Mouse (Mus musculus) left cerebral cortex, adult 18-20 months (tissue): Measurements from ENCODE around the gene Ctf1. TPM values are rescaled to one million over a fixed set of nuclear protein-coding genes. Genes with fewer than 3 reads are reported as not detected.
"Not testable (repeated sequence)": the region's sequence is repeated elsewhere in the genome, so short reads cannot be mapped to it uniquely, and the experiment has no call there.

ENCODE experiments used
- DNase-seq, 2 experiments: peaks; one replicate each; pipeline ENCODE4 v3.0.0; 2021 to 2022; ENCODE audit warnings: low spot score in 2 of 2, mixed read lengths in 1 of 2
- total RNA-seq, 2 experiments: library from RNA; stranded (reverse); gene quantifications; 2 replicates each; pipeline ENCODE4 v1.2.3; 2021

Gene Ctf1
- total RNA-seq, 2 experiments from 2014 or later, result 2.7 to 4.4 TPM

- peak; percentile 36 to 41 for DNase-seq
Measured at GRCm38 (mm10) chr7:127691221-127691989, 21.1 kb upstream of the Ctf1 start.

- no peak for DNase-seq
Measured at GRCm38 (mm10) chr7:127693290-127693689, 19.2 kb upstream of the Ctf1 start.

GRCm38 (mm10) chr7:127693730-127694129, 18.8 kb upstream of the Ctf1 start:
- DNase-seq, result not testable (repeated sequence)

- DNase-seq, result no peak
Measured at GRCm38 (mm10) chr7:127698986-127699385, 13.6 kb upstream of the Ctf1 start.

GRCm38 (mm10) chr7:127700712-127701331, 11.7 kb upstream of the Ctf1 start:
- no peak for DNase-seq

GRCm38 (mm10) chr7:127703561-127704178, 8.9 kb upstream of the Ctf1 start:
- no peak for DNase-seq

GRCm38 (mm10) chr7:127704598-127704997, 7.9 kb upstream of the Ctf1 start:
- no peak for DNase-seq

GRCm38 (mm10) chr7:127705706-127706105, 6.8 kb upstream of the Ctf1 start:
- no peak for DNase-seq

- DNase-seq, result no peak
Measured at GRCm38 (mm10) chr7:127707045-127707956, 5.2 kb upstream of the Ctf1 start.

GRCm38 (mm10) chr7:127707957-127708206, 4.7 kb upstream of the Ctf1 start:
- DNase-seq, result no peak

GRCm38 (mm10) chr7:127708207-127709078, 4.1 kb upstream of the Ctf1 start, which contains the start of gene Bcl7c:
Gene Bcl7c, minus strand, starts transcription at chr7:127708933.
- peak; percentile 77 to 90 for DNase-seq

- DNase-seq, result no peak
Measured at GRCm38 (mm10) chr7:127709261-127709979, 3.1 kb upstream of the Ctf1 start.

GRCm38 (mm10) chr7:127711031-127711430, 1.5 kb upstream of the Ctf1 start:
- no peak for DNase-seq

GRCm38 (mm10) chr7:127711456-127711855, 1.1 kb upstream of the Ctf1 start:
- no peak for DNase-seq

- DNase-seq, result no peak
Measured at GRCm38 (mm10) chr7:127714816-127715215, 2.3 kb downstream of the Ctf1 start.

GRCm38 (mm10) chr7:127716992-127717391, 4.5 kb downstream of the Ctf1 start:
- peak; percentile 63 to 71 for DNase-seq

- DNase-seq, result no peak
Measured at GRCm38 (mm10) chr7:127718339-127718738, 5.8 kb downstream of the Ctf1 start.

GRCm38 (mm10) chr7:127719258-127719657, 6.7 kb downstream of the Ctf1 start:
- no peak for DNase-seq

- no peak for DNase-seq
Measured at GRCm38 (mm10) chr7:127725490-127725889, 13.0 kb downstream of the Ctf1 start.

GRCm38 (mm10) chr7:127725924-127726323, 13.4 kb downstream of the Ctf1 start:
- DNase-seq, result no peak
